Mouse (Mus musculus): ENCODE results near the gene Chrm4.

GRCm38 (mm10) chr2:91923415-91924337 lies 3.4 kb upstream of the Chrm4 start:
- TF ChIP-seq GATA1 (IDR thresholded peaks at IDR 0.05; ENCODE audit: borderline replicate concordance, low read length): no peak
- no peak for TF ChIP-seq FLI1 (IDR thresholded peaks at IDR 0.05; ENCODE audit: low read length)
